Mouse (Mus musculus) brown adipose tissue, adult 24 weeks (tissue): ENCODE measurements around the gene Vapb. TPM values are rescaled to one million over a fixed set of nuclear protein-coding genes. Genes with fewer than 3 reads are reported as not detected.

ENCODE experiments used
- H3K27ac ChIP-seq: fragments of 200-500 bp; replicated peaks from 2 replicates; pipeline ENCODE4 v1.5.1; 2012; ENCODE audit warnings: low read depth, mild to moderate bottlenecking, low read length
- H3K4me1 ChIP-seq: fragments of 200-500 bp; 2 replicates; pipeline ENCODE4 v1.6.1; 2012; ENCODE audit warnings: low read length, mixed read lengths; ENCODE audit not compliant: control insufficient read depth, insufficient read depth, insufficient read length
- H3K4me3 ChIP-seq: fragments of 200-500 bp; 2 replicates; pipeline ENCODE4 v1.5.1; 2012; ENCODE audit warnings: low read depth, mild to moderate bottlenecking, low read length, moderate library complexity; ENCODE audit not compliant: insufficient read depth
- polyA plus RNA-seq: library from polyadenylated mRNA; stranded (reverse); fragments of >200 nt; gene quantifications from 2 replicates; pipeline ENCODE4 v1.2.4, GENCODE M21; 2012; ENCODE audit not compliant: missing spikeins, insufficient read depth, insufficient read length

Vapb gene
- polyA plus RNA-seq, 1 experiment, result 75.7 TPM

- Histone ChIP-seq H3K27ac (no peak overlapping the region), H3K4me3 (no peak overlapping the region), H3K4me1 (no peaks in the 10 kb centered on the region)
Measured at GRCm38 (mm10) chr2:173722251-173722857, 15.0 kb upstream of the Vapb start.

DNA sequence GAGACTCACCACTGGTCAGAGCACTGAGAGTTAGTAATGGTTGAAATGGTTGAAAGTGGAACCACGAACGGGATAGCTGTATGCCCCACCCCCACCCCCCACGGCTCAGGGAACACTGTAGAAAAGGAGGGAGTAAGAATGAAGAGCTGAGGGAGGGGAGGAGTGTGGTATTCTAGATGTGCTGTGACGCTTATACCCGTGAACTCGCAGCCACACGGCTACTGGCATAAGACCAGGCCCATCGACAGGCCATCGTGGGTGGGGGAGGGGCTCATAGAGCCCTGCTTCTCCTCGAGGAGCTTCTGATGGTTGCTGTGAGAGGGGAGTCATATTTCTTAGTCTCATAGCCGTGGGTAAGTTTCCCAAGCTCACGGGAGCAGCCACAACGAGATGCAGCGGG lies 12.9 kb upstream of the Vapb start:
- Histone ChIP-seq H3K4me1 (no peaks in the 10 kb centered on the region), H3K27ac (no peak overlapping the region), H3K4me3 (no peak overlapping the region)

- H3K27ac ChIP-seq, result no peak overlapping the region
- H3K4me1 ChIP-seq, result no peaks in the 10 kb centered on the region
- H3K4me3 ChIP-seq, result no peak overlapping the region
Measured at GRCm38 (mm10) chr2:173724940-173725807, 12.1 kb upstream of the Vapb start.

DNA sequence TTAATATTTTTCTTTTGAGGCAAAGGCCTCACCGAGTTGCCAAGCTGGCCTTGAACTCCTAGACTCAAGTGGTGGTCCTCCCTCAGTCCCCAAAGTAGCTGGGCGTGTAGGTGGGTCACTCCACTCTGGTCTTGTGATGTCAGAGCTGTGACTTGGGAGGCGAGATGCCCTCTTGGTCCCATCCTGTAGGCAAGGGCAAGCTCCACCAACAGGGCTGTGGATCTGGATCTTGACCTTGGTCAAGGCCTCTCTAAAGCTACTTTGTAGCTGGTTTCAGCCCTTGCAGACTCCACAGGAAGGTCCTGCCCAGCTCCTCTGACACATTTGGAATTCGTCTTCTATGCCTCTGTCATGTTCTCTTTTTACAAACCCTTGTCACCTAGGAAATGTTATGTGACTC lies 11.5 kb upstream of the Vapb start:
- Histone ChIP-seq H3K4me1 (no peaks in the 10 kb centered on the region), H3K4me3 (no peak overlapping the region), H3K27ac (no peak overlapping the region)

- Histone ChIP-seq H3K27ac (no peak overlapping the region), H3K4me1 (no peaks in the 10 kb centered on the region), H3K4me3 (no peak overlapping the region)
Measured at GRCm38 (mm10) chr2:173730444-173730966, 6.8 kb upstream of the Vapb start.

GRCm38 (mm10) chr2:173734426-173734825 lies 2.9 kb upstream of the Vapb start:
- no peak overlapping the region for H3K27ac ChIP-seq
- peaks cover 15% of the 10 kb centered on the region for H3K4me1 ChIP-seq
- H3K4me3 ChIP-seq, result no peak overlapping the region

DNA sequence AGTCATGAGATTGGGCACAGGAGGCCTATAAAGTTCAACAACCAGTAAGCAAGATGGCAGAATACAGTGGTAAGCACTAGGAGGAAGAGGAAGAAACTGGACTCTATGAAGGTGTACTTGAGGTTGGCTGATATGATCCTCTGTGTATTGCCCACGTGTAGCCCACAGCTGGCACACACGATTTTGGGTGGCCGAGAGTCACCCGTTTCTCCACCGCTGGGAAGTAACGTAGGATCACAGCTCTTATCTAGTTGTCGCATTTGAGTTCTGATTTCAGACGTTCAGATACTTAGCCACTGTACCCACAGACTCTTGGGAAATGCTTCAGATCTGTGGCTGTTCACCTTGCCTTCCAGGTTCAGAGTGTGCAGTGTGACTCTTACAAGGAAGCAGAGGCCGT lies 921 bp downstream of the Vapb start:
- Histone ChIP-seq H3K4me1 (peaks cover 30% of the 10 kb centered on the region), H3K4me3 (peak overlapping the region; percentile 87), H3K27ac (no peak overlapping the region)

DNA sequence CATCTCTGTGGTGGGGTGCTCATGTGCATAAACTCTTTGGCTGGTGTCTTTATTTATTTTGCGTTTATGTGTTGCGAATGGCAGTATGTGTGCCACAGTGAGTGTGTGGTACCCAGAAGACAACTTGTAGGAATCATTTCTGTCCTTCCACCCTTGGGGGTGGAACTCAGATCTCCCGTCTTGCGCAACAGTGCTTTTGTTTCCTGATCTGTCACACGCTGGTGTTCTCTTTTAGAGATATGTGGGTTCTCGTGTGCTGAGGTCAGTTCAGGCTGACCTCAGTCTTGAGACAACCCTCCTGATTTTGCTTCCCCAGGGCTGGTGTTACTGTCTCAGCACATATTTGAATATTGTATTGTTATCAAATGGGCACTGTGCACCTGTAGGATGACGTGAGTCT lies 1.8 kb downstream of the Vapb start:
- Histone ChIP-seq H3K4me1 (peaks cover 30% of the 10 kb centered on the region), H3K27ac (no peak overlapping the region), H3K4me3 (peak overlapping the region; percentile 87; the same call in 1 of the 2 replicates)

GRCm38 (mm10) chr2:173742090-173742489 lies 4.8 kb downstream of the Vapb start:
- Histone ChIP-seq H3K4me1 (peaks cover 30% of the 10 kb centered on the region), H3K27ac (no peak overlapping the region), H3K4me3 (no peak overlapping the region)

DNA sequence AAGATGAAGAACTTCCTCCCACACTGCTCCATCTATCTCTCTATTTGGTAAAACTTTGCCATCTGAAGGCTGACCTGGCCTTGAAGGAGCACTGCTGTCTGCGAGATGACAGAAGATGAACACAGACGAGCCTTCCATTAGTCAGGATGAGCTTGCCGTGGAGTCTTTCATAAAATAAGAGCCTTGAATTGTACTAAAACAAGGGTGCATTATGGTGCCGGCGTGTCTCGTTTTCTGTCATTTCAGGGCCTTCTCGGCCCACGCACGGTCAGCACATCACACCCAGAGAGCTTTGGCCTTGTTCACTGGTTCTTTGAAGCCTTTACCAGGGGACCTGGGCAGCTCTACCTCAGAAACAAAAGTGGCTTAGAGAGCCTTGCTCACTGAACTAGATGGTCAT lies 5.4 kb downstream of the Vapb start:
- Histone ChIP-seq H3K27ac (no peak overlapping the region), H3K4me3 (no peak overlapping the region), H3K4me1 (peaks cover 30% of the 10 kb centered on the region)

- no peak overlapping the region for H3K4me3 ChIP-seq
- H3K27ac ChIP-seq, result no peak overlapping the region
- H3K4me1 ChIP-seq, result peaks cover 17% of the 10 kb centered on the region
Measured at GRCm38 (mm10) chr2:173744070-173744815, 6.9 kb downstream of the Vapb start.

DNA sequence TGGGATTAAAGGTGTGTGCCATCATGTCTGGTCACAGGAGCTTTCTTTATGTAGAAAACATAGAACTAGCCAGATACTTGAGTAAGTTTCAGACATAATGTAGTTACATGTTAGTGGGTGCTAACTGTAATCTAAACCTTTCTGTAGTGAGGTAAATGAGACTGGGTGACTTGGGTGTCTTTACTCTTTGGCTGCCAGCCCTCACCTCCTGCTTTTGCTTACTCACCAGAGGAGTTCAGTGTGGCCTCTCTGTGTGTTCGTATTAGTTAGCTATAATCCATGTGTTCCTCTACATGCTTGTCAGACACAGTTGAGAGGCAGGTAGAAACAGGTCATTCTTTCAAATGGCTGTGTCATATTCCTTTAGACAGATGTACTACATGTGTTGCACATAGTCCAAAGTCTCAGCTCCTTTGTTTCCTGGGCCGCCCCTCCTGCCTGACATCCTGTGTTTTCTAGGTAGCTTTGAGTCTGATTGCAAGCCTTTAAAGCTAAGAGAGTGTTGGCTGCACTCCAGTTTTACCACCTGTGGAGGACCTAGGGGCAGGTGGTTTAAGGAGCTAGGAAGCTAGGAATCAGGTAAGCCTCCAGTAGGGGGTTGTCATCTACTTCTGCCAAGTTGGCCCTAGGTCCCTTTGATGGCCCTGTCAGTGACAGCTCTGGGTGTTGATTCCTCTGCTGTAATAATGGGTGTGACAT lies 11.8 kb downstream of the Vapb start:
- Histone ChIP-seq H3K4me3 (no peak overlapping the region), H3K4me1 (no peaks in the 10 kb centered on the region), H3K27ac (no peak overlapping the region)

DNA sequence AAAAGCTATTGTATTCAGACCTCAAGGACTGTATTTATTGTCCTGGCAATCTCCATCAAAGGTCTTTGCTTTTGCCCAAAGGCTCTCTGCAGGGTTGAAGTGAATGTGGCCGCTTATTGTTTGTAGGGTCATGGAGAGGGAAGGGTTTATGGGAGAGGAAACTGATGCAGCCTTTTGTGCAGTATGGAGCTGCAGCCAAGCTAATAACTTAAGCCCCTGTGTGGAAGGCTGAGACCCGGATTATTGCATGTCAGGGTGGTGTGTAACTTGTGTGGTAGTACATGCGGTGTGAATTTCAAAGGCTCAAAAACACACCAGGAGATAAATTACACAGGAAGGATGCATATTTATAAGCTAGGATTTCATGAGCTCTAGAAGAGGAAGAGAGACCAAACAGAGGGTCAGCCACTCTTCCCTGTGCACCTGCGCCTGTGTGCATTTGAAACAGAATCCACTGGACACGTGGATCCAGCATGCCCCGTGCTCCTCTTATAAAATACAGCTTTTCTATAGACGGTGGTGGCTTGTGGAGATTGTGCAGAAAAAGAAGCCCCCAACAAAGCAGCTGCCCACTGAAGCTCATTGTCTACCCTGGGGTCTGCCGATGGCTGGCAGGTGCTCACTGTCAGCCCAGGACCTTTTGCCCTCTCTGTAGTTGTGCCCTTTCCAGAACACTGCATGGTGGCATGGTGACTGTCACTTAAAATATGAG lies 18.3 kb downstream of the Vapb start:
- Histone ChIP-seq H3K27ac (no peak overlapping the region), H3K4me1 (peaks cover 4% of the 10 kb centered on the region; the same call in 1 of the 2 replicates), H3K4me3 (no peak overlapping the region)

- Histone ChIP-seq H3K4me1 (peaks cover 4% of the 10 kb centered on the region; the same call in 1 of the 2 replicates), H3K4me3 (no peak overlapping the region), H3K27ac (no peak overlapping the region)
Measured at GRCm38 (mm10) chr2:173757624-173758155, 20.4 kb downstream of the Vapb start.
